Mouse (Mus musculus): ENCODE results near the gene Rilp. TPM values are rescaled to one million over a fixed set of nuclear protein-coding genes. Genes with fewer than 3 reads are reported as not detected.
A peak's percentile ranks its signal among the peaks of the same experiment; 100 is the strongest.

Gene Rilp
- polyA plus RNA-seq, 1 experiment from 2014 or later, result 1.6 TPM

- H3K9ac ChIP-seq, result no peak overlapping the region
- 55% methylated on average over 11 of the region's 11 CpGs for WGBS
- no peaks in the 10 kb centered on the region for H3K9me3 ChIP-seq
- H3K27ac ChIP-seq, result no peak overlapping the region
- peak; percentile 26; the same call in 1 of the 2 replicates for ATAC-seq
- no peaks in the 10 kb centered on the region for H3K27me3 ChIP-seq (replicated peaks)
- no peaks in the 10 kb centered on the region for H3K36me3 ChIP-seq
- no peak overlapping the region for H3K4me2 ChIP-seq (replicated peaks)
- no peak overlapping the region for H3K4me3 ChIP-seq (replicated peaks)
- H3K4me1 ChIP-seq (replicated peaks), result peaks cover 11% of the 10 kb centered on the region
Measured at GRCm38 (mm10) chr11:75537491-75538183, 27.7 kb downstream of the Rilp start.

- ATAC-seq, result no peak
- Histone ChIP-seq H3K4me3 (replicated peaks) (no peak overlapping the region), H3K27me3 (replicated peaks) (no peaks in the 10 kb centered on the region), H3K27ac (no peak overlapping the region), H3K4me1 (replicated peaks) (peaks cover 10% of the 10 kb centered on the region), H3K9me3 (no peaks in the 10 kb centered on the region), H3K4me2 (replicated peaks) (no peak overlapping the region), H3K36me3 (no peaks in the 10 kb centered on the region), H3K9ac (no peak overlapping the region)
- 57% methylated on average over 9 of the region's 9 CpGs for WGBS
Measured at GRCm38 (mm10) chr11:75538184-75538969, 28.5 kb downstream of the Rilp start.

GRCm38 (mm10) chr11:75538970-75539299 lies 29.0 kb downstream of the Rilp start:
- no peak overlapping the region for H3K27ac ChIP-seq
- no peak overlapping the region for H3K9ac ChIP-seq
- WGBS, result 88% methylated on average over 13 of the region's 13 CpGs

GRCm38 (mm10) chr11:75540209-75540608 lies 30.3 kb downstream of the Rilp start:
- Histone ChIP-seq H3K4me3 (replicated peaks) (no peak overlapping the region), H3K36me3 (no peaks in the 10 kb centered on the region), H3K9me3 (no peaks in the 10 kb centered on the region), H3K9ac (no peak overlapping the region), H3K27me3 (replicated peaks) (no peaks in the 10 kb centered on the region), H3K4me1 (replicated peaks) (peaks cover 10% of the 10 kb centered on the region), H3K4me2 (replicated peaks) (no peak overlapping the region), H3K27ac (no peak overlapping the region)
- 79% methylated on average over 8 of the region's 8 CpGs for WGBS
- no peak for ATAC-seq

More at GRCm38 (mm10) chr11:75538970-75539299, 29.0 kb downstream of the Rilp start:
- H3K9me3 ChIP-seq, result no peaks in the 10 kb centered on the region
- no peaks in the 10 kb centered on the region for H3K36me3 ChIP-seq
- H3K4me2 ChIP-seq (replicated peaks), result no peak overlapping the region
- ATAC-seq, result no peak
- H3K4me3 ChIP-seq (replicated peaks), result no peak overlapping the region
- no peaks in the 10 kb centered on the region for H3K27me3 ChIP-seq (replicated peaks)
- H3K4me1 ChIP-seq (replicated peaks), result peaks cover 10% of the 10 kb centered on the region

GRCm38 (mm10) chr11:75540710-75541581 lies 31.1 kb downstream of the Rilp start:
- peaks cover 10% of the 10 kb centered on the region for H3K4me1 ChIP-seq (replicated peaks)
- no peaks in the 10 kb centered on the region for H3K36me3 ChIP-seq
- peak overlapping the region; percentile 24; the same call in 1 of the 2 replicates for H3K27ac ChIP-seq
- no peak overlapping the region for H3K4me3 ChIP-seq (replicated peaks)
- no peaks in the 10 kb centered on the region for H3K27me3 ChIP-seq (replicated peaks)
- WGBS, result 66% methylated on average over 19 of the region's 19 CpGs
- H3K4me2 ChIP-seq (replicated peaks), result no peak overlapping the region
- H3K9ac ChIP-seq, result no peak overlapping the region
- H3K9me3 ChIP-seq, result no peaks in the 10 kb centered on the region
- no peak; the same call in 1 of the 2 replicates for ATAC-seq

- Histone ChIP-seq H3K4me3 (replicated peaks) (no peak overlapping the region), H3K4me2 (replicated peaks) (no peak overlapping the region), H3K27me3 (replicated peaks) (no peaks in the 10 kb centered on the region), H3K27ac (no peak overlapping the region), H3K9me3 (no peaks in the 10 kb centered on the region), H3K36me3 (no peaks in the 10 kb centered on the region), H3K9ac (no peak overlapping the region), H3K4me1 (replicated peaks) (peaks cover 8% of the 10 kb centered on the region)
- ATAC-seq, result no peak
- WGBS, result 88% methylated on average over 9 of the region's 9 CpGs
Measured at GRCm38 (mm10) chr11:75544713-75545112, 34.8 kb downstream of the Rilp start.

- no peak overlapping the region for H3K9ac ChIP-seq
- ATAC-seq, result no peak
- no peak overlapping the region for H3K4me3 ChIP-seq (replicated peaks)
- peaks cover 15% of the 10 kb centered on the region for H3K4me1 ChIP-seq (replicated peaks)
- 74% methylated on average over 4 of the region's 4 CpGs for WGBS
- H3K27ac ChIP-seq, result no peak overlapping the region
- no peak overlapping the region for H3K4me2 ChIP-seq (replicated peaks)
- H3K27me3 ChIP-seq (replicated peaks), result no peaks in the 10 kb centered on the region
- no peaks in the 10 kb centered on the region for H3K36me3 ChIP-seq
- no peaks in the 10 kb centered on the region for H3K9me3 ChIP-seq
Measured at GRCm38 (mm10) chr11:75546057-75546456, 36.2 kb downstream of the Rilp start.

- 0 out of 2 replicates have a peak, but pooled peaks have one; percentile 19 for ATAC-seq
- H3K27ac ChIP-seq, result no peak overlapping the region
- H3K9me3 ChIP-seq, result no peaks in the 10 kb centered on the region
- no peaks in the 10 kb centered on the region for H3K27me3 ChIP-seq (replicated peaks)
- peaks cover 19% of the 10 kb centered on the region for H3K4me1 ChIP-seq (replicated peaks)
- H3K36me3 ChIP-seq, result no peaks in the 10 kb centered on the region
- H3K4me2 ChIP-seq (replicated peaks), result no peak overlapping the region
- H3K4me3 ChIP-seq (replicated peaks), result no peak overlapping the region
- H3K9ac ChIP-seq, result no peak overlapping the region
- 25% methylated on average over 5 of the region's 5 CpGs for WGBS
Measured at GRCm38 (mm10) chr11:75549658-75550111, 39.8 kb downstream of the Rilp start.

GRCm38 (mm10) chr11:75550200-75550946 lies 40.5 kb downstream of the Rilp start:
- Histone ChIP-seq H3K4me3 (replicated peaks) (no peak overlapping the region), H3K27me3 (replicated peaks) (no peaks in the 10 kb centered on the region), H3K4me2 (replicated peaks) (no peak overlapping the region), H3K4me1 (replicated peaks) (peaks cover 19% of the 10 kb centered on the region), H3K9ac (no peak overlapping the region), H3K27ac (peak overlapping the region; percentile 24; the same call in 1 of the 2 replicates), H3K36me3 (no peaks in the 10 kb centered on the region), H3K9me3 (no peaks in the 10 kb centered on the region)
- WGBS, result 69% methylated on average over 12 of the region's 12 CpGs
- peak; percentile 16; the same call in 1 of the 2 replicates for ATAC-seq

- H3K4me1 ChIP-seq (replicated peaks), result peaks cover 19% of the 10 kb centered on the region
- no peaks in the 10 kb centered on the region for H3K27me3 ChIP-seq (replicated peaks)
- H3K4me2 ChIP-seq (replicated peaks), result no peak overlapping the region
- no peak overlapping the region for H3K4me3 ChIP-seq (replicated peaks)
- H3K9ac ChIP-seq, result no peak overlapping the region
- H3K27ac ChIP-seq, result no peak overlapping the region
- no peaks in the 10 kb centered on the region for H3K9me3 ChIP-seq
- ATAC-seq, result no peak
- no peaks in the 10 kb centered on the region for H3K36me3 ChIP-seq
- 82% methylated on average over 5 of the region's 5 CpGs for WGBS
Measured at GRCm38 (mm10) chr11:75551321-75551720, 41.4 kb downstream of the Rilp start.

- Histone ChIP-seq H3K9ac (peak overlapping the region; percentile 26; the same call in 1 of the 2 replicates), H3K4me2 (replicated peaks) (0 out of 2 replicates have a peak overlapping the region, but pooled peaks have one; percentile 12), H3K4me1 (replicated peaks) (peaks cover 19% of the 10 kb centered on the region), H3K36me3 (no peaks in the 10 kb centered on the region), H3K27me3 (replicated peaks) (no peaks in the 10 kb centered on the region), H3K4me3 (replicated peaks) (no peak overlapping the region), H3K9me3 (no peaks in the 10 kb centered on the region), H3K27ac (peak overlapping the region; percentile 64)
- ATAC-seq, result peak; percentile 81
- 38% methylated on average over 9 of the region's 9 CpGs for WGBS
Measured at GRCm38 (mm10) chr11:75551961-75552441, 42.1 kb downstream of the Rilp start.

All from intestine, embryonic 15.5 days (tissue).